Mouse (Mus musculus): ENCODE results near the gene Mlx. TPM values are rescaled to one million over a fixed set of nuclear protein-coding genes. Genes with fewer than 3 reads are reported as not detected.

Mlx gene
- 114 TPM for polyA plus RNA-seq (2017; shearing (Covaris generic))

GRCm38 (mm10) chr11:101086756-101087681 lies at the start of gene Mlx:
Gene Mlx (plus strand): TSS chr11:101087277.

GRCm38 (mm10) chr11:101069391-101070188 lies 17.5 kb upstream of the Mlx start, which contains the start of gene Naglu:
Gene Naglu (plus strand): TSS chr11:101070012.

DNA sequence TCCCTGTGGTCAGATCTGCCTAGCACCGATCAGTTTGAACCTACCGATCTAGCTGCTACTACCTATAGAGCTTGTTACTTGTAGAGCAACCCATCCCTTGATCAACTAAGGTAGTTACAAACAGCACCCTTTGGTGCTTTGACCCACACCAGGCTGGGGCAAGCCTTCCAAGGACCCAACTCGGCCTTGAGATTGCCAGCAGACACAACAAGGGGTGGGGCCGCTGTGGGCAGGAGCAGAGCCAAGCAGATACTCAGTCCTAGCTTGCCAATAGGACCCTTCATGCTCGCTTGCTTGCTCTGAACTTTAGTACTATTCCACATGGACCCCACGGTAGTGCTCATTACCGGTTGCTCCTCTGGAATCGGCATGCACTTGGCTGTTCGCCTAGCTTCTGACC lies 9.0 kb upstream of the Mlx start, which contains the start of gene Hsd17b1:
Hsd17b1 (plus strand) TSS at position 291 of the 400 bp plus-strand sequence.

DNA sequence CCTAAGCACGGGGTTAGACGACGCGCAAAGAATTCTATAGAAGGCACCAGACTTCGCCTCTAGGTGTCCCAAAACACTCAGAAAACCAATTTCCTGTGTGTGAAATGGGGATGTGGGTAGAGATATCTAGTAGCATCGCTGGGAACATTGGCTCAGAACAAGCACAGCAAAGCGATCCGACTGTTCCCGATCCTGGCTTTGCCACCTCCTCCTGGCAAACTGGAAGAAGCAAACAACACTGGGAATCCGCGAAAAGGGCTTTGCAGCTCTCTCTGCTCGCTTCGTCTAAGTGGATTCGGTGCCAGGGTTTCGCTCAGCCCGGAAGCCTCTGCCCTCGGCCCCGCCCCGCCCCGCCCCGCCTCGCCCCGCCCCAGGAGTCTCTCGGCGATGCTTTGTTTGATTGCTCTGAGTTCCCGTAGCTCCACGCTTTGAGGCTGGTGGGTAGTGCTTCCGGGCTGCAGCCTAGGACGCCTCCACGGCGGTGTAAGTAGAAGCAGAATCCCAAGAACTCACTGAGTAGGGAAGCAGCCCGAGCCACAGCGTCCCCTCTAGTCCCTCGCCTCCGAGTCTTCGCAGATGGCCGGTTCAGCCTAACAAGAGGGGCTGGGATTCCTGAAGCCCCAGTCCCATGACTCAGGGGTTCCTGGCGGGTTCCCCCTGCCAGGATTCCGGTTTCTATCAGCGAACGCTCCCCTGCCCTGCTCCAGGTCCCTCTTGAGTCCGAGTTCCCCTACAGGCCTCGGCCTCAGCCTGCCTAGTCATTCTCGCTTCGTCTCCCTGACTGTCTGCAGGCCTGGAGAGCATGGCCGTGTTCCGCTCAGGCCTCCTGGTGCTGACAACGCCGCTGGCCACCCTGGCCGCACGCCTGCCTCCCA lies 4.6 kb upstream of the Mlx start, which contains the start of gene Coasy:
Coasy (plus strand) TSS at position 358 of the 875 bp plus-strand sequence.

GRCm38 (mm10) chr11:101095314-101096024 lies 8.4 kb downstream of the Mlx start, which contains the start of gene Psmc3ip:
Gene Psmc3ip (minus strand): TSS chr11:101095436.

GRCm38 (mm10) chr11:101119761-101120544 lies 32.9 kb downstream of the Mlx start, which contains the start of the genes Retreg3 and Tubg1:
Gene Retreg3 (minus strand): TSS chr11:101119893.
Gene Tubg1 (plus strand): TSS chr11:101119938.

Other genes starting within 250 kb of the Mlx start
- 180 TPM for gene Stat5b, start 236.6 kb upstream of the Mlx start, polyA plus RNA-seq (2017; shearing (Covaris generic))
- gene Stat5a, start 227.9 kb upstream of the Mlx start, polyA plus RNA-seq (2017; shearing (Covaris generic)) = 104 TPM
- 363 TPM for gene Stat3, start 147.7 kb upstream of the Mlx start, polyA plus RNA-seq (2017; shearing (Covaris generic))
- 0.22 TPM for gene Cavin1, start 116.4 kb upstream of the Mlx start, polyA plus RNA-seq (2017; shearing (Covaris generic))
- gene Atp6v0a1, start 77.8 kb upstream of the Mlx start, polyA plus RNA-seq (2017; shearing (Covaris generic)) = 9.1 TPM
- 9.0 TPM for gene Naglu, start 17.3 kb upstream of the Mlx start, polyA plus RNA-seq (2017; shearing (Covaris generic))
- 0.51 TPM for gene Hsd17b1, start 8.9 kb upstream of the Mlx start, polyA plus RNA-seq (2017; shearing (Covaris generic))
- 39.8 TPM for gene Coasy, start 4.7 kb upstream of the Mlx start, polyA plus RNA-seq (2017; shearing (Covaris generic))
- gene Psmc3ip, start 8.2 kb downstream of the Mlx start, polyA plus RNA-seq (2017; shearing (Covaris generic)) = 7.8 TPM
- gene Retreg3, start 32.6 kb downstream of the Mlx start, polyA plus RNA-seq (2017; shearing (Covaris generic)) = 66.3 TPM
- 49.2 TPM for gene Tubg1, start 32.7 kb downstream of the Mlx start, polyA plus RNA-seq (2017; shearing (Covaris generic))
- gene Tubg2, start 68.6 kb downstream of the Mlx start, polyA plus RNA-seq (2017; shearing (Covaris generic)) = 4.6 TPM
- 0.16 TPM for gene Cntnap1, start 83.2 kb downstream of the Mlx start, polyA plus RNA-seq (2017; shearing (Covaris generic))
- not detected for gene Plekhh3, start 84.1 kb downstream of the Mlx start, polyA plus RNA-seq (2017; shearing (Covaris generic))
- gene Ccr10, start 88.2 kb downstream of the Mlx start, polyA plus RNA-seq (2017; shearing (Covaris generic)) = 3.3 TPM
- 115 TPM for gene Ezh1, start 139.2 kb downstream of the Mlx start, polyA plus RNA-seq (2017; shearing (Covaris generic))
- gene Ramp2, start 158.8 kb downstream of the Mlx start, polyA plus RNA-seq (2017; shearing (Covaris generic)) = not detected
- 152 TPM for gene Vps25, start 166.4 kb downstream of the Mlx start, polyA plus RNA-seq (2017; shearing (Covaris generic))
- gene Wnk4, start 173.3 kb downstream of the Mlx start, polyA plus RNA-seq (2017; shearing (Covaris generic)) = 6.4 TPM
- 0.34 TPM for gene Cntd1, start 191.7 kb downstream of the Mlx start, polyA plus RNA-seq (2017; shearing (Covaris generic))
- 125 TPM for gene Coa3, start 191.8 kb downstream of the Mlx start, polyA plus RNA-seq (2017; shearing (Covaris generic))
- gene Becn1, start 215.0 kb downstream of the Mlx start, polyA plus RNA-seq (2017; shearing (Covaris generic)) = 231 TPM
- 169 TPM for gene Psme3, start 228.9 kb downstream of the Mlx start, polyA plus RNA-seq (2017; shearing (Covaris generic))
- 3.2 TPM for gene Aoc2, start 237.8 kb downstream of the Mlx start, polyA plus RNA-seq (2017; shearing (Covaris generic))
- not detected for gene Aoc3, start 243.3 kb downstream of the Mlx start, polyA plus RNA-seq (2017; shearing (Covaris generic))